Mouse (Mus musculus): ENCODE results near the gene Twist1. TPM values are rescaled to one million over a fixed set of nuclear protein-coding genes. Genes with fewer than 3 reads are reported as not detected.

Gene Twist1
- total RNA-seq, 4 experiments from 2014 or later: 1.3 to 2.0 (median 1.5) TPM

DNA sequence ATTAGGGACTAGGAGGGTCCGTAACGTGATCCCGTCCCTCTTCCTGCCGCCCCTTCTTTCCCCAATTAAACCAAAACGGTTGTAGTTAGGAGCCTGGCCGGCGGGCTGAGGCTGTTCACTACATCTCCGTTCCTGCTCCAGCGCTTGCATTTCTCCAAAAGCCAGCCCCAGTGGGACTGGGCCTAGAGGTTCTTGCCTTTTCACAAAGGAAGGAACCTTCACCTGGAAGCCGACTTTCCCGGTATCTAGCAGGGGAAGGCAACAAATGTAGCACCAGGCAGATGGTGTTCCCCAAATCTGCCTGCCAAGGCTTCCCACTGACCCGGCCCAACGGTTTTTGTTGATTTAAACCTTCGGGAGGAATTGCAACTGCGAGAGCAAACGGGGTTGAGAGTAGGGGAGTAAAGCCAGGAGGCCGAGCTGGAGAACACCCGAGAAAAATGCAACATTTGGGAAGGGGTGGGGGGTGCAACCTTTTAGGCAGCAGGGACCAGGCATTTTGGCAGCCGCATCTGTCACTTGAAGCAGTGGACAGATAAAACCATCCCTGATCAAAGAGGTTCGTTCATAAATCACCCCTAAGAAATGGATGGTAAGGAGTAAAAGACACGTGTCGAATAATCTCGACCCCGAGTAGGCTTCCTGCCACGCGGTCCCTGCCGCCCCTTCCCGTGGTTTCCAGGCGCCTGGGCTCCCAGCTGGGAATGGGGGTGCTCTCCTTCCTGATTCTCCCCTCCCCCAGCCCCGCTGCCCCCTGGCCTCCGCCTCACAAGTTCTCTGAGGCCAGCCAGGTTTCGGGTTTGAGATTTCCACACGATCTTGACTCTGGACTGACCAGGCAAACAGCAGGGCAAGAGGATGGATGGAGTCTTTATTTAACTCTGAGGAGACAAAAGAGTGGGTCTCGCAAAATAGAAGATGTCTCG, 9.3 kb downstream of the Twist1 start:
- no peak for DNase-seq (ENCODE audit: low spot score)

DNA sequence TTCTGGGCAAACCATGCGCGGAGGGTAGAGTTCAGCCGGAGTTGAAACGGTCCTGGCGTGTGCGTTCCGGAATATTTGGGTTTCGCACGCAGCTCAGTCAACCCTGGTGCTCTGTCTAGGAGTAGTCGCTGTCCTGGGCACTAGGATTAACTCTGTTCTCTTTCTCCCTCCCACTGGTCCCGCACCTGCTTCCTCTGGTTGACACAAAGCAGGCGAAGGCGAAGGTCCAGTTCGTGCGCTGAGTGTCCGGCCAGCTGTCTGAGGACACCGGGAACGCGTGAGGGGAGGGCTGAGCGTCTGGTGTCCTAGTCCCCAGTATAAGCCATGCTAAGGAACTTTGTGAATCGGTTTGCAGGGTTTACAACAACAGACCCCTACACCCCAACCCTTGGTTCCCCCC, 10.0 kb downstream of the Twist1 start:
- no peak for DNase-seq (ENCODE audit: low spot score)

DNA sequence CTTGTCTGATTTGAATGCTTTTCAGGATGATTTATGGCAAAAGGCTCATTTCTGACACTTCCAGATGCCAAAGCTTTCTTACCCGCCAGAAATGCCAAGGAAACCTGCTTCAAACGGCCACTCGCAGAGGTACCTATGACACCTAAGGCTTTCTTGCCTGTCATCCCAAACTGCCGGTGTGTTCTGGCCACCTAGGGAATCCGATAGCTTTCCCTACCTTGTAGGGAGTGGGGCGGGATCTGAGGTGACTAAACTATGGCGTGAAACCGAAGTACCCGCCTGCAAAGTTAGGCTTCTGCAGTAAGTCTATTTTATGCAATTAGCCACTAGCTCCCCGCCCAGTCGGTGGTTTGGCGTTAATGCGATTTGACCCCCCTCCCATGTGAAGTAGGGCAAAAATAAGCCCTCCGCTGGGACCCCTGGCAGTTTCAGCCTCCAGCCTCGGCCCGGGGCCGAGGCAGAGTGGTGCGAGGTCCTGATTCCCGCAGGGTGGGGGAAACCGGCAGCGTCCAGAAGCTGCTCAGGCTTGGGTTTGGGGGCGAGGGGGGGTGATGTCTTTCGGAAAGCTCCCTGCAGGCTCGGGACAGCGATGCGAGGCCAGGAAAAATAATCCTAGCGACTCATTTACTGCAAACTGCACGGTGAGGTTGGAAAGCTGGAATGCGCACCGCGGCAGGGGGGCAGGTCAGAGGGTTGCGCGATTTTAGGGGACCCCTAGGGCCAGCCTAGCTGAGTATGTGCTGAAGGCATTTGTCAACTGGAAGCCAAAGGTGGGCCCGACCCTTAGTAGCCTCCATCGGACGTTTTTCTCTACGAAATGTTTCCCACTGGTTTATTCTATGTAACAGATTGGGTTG, 10.8 kb downstream of the Twist1 start:
- DNase-seq (ENCODE audit: low spot score): no peak

- DNase-seq (ENCODE audit: low spot score): no peak
Measured at GRCm38 (mm10) chr12:33968898-33969178, 11.4 kb downstream of the Twist1 start.

- DNase-seq (ENCODE audit: low spot score): no peak
Measured at GRCm38 (mm10) chr12:33980159-33980558, 22.7 kb downstream of the Twist1 start.

- no peak for DNase-seq (ENCODE audit: low spot score)
Measured at GRCm38 (mm10) chr12:33981433-33981832, 24.0 kb downstream of the Twist1 start.

DNA sequence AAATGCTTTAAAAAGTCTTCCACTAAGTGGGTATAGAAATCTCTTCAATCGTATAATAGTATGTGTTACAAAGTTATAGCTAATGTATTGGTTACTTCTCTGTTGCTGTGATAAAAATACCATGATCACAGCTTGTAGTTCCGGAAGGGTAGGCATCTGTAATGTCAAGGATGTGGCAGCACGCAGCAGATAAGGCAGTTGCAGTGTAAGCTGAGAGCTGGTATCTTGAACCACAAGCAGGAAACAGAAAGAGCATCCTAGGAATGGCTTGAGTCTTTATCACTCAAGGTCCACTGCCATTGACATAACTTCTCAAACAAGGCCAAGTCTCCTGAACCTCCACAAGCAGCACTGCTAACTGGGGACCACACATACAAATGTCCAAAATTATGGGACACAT, 35.7 kb downstream of the Twist1 start:
- no peak for DNase-seq (ENCODE audit: low spot score)

Other genes starting within 250 kb of the Twist1 start
- not detected for gene Ferd3l, start 29.2 kb upstream of the Twist1 start, total RNA-seq (2022)